Mouse (Mus musculus): ENCODE measurements at regions not wholly inside any gene's neighbourhood (a gene's known extent, or its start where the extent isn't known, plus 50 kb on each side); places are given as distances from the start of the nearest gene placed in this dataset.
"Not testable (repeated sequence)": the region's sequence is repeated elsewhere in the genome, so short reads cannot be mapped to it uniquely, and the experiment has no call there.

DNA sequence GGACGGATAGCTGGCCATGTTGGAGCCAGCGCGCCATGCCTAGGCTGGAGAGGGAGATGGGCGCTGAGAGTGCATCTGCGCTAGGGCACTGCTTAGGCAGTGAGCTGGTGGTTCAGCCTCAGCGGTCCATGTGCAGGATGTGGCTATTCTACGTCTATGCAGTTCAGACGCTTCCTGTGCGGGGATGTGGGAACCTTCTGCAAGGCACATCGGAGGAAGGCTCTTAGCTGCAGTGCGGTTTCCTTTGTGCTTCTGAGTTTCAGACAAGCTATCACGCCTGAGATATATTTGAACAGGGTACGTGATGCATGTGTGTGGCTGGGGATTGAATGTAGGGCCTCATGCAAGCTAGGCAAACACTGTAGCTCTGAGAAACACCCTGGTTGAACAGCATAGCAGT is 54.4 kb upstream of the Lrpprc start:
- no peak for DNase-seq

GRCm38 (mm10) chr17:84846141-84846540 is 55.6 kb upstream of the Lrpprc start:
- no peak for DNase-seq

DNA sequence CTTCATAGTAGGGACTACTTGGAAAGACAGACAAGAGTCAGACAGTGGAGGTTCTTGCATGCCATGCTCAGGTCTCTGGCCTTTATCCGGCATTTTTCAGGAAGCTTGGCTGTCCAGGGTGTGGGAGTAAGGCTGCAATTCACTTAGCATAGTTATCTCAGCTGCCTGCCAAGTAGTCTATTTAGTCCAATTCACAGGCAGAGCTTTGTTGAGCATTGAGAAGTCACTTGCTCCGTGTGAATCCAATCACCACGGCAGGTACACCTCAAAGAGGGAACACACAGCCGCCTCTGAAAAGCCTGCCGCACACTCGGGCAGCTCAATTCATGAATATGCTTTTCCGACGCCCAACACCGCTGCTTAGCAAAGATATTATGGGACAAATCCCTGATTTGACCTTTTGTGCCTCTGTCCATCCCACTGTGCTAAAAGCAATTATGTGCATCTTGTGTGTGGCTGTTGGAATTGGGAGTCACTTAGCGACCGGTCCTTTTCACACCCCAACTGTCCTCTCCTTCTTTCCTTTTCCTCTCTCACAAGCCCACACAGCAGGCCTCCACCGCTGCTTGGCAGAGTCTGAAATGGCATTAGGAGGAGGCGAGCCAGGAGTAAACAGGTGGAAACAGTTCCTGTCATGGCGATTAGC is 57.9 kb upstream of the Lrpprc start:
- DNase-seq = no peak

DNA sequence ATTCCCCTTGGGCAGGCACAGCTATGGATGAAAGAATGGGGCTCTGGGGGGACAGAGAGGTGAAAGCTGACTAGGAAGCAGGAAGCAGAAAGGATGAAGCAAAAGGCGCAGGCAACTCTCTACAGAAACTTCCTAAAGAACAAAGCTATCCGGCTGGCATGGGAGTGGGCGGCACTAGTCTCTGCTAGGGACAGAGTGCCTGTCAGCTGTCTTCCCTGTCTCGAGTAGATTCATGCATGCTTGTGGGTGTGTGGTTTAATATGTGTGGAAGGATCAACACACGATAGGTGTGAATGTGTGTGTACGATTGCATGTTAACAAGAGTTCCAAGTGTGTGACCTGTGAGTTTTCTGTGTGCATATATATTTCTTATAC is 58.4 kb upstream of the Lrpprc start:
- no peak for DNase-seq

DNA sequence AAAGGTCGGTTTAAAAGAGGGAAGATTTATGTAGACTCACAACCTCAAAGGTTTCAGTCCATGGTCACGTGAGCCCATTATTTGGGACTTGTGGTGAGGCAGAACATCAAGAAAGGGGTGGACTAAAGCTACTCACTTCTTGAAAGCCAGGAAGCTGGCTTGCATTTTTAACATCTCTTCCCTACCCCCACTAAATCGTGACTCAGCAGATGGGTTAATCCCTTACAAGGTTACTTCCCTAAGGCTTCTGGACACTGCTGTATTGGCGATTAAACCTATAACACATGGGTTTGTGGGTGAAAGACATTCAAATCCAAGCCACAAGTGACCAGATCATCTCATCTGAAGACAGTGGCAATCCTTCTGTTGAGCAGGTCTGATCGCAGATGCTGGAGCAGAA is 59.9 kb upstream of the Lrpprc start:
- DNase-seq = no peak

- no peak for DNase-seq
These were observed 60.3 kb upstream of the Lrpprc start for GRCm38 (mm10) chr17:84850893-84851292.

- DNase-seq = no peak
These were observed 66.4 kb upstream of the Lrpprc start for GRCm38 (mm10) chr17:84856971-84857370.

DNA sequence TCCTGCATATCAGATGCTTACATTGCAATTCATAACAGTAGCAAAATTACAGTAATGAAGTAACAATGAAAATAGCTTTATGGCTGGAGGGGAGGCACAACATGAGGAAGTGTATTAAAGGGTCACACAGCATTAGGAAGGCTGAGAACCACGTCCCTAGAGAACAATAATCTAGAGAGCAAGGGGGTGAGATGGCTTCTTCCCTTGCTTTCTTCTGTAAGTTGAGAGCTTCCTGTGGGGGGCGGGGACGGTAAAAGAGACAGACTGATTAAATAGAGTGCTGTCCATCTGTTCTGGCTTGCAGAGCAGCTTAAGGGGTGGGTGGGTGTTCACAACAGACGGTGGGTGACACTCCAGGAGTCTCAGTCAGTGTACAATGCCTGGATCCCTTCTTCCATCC is 68.2 kb upstream of the Lrpprc start:
- no peak for DNase-seq

- no peak for DNase-seq
These were observed 69.3 kb upstream of the Lrpprc start for GRCm38 (mm10) chr17:84859916-84860315.

DNA sequence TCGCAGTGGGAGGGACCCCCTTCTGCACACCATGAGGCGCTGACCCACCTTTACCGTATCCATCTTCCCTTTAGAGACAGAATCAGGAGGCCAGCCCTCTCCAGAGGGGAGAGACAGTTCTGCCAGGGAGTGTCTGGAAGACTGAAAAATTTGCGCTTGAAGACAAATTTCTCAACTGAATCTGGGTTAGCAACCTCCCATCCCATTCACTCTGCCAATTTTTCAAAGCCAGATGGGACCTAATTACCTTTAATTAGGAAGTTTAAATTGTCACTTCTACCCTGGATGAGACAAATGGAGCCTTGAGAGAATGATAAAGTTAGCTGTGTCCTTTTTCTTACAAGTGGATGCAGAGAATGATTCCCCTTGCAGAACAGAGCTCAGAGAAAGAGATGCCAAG is 70.2 kb upstream of the Lrpprc start:
- no peak for DNase-seq

DNA sequence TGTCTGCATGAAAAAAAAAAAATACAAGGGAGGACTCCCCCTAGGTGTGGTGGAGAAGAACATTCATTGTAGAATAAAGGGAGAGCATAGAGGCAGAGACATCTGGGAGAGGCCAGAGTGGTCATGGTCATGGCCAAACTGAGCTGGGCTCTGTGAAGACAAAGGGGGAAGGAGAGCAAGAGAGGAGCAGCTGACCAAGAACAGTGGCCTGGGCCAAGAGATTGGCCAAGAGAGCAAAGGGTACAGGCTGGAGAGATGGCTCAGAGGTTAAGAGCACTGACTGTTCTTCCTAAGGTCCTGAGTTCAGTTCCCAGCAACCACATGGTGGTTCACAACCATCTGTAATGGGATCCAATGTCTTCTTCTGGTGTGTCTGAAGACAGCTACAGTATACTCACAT is 73.6 kb upstream of the Lrpprc start:
- DNase-seq = not testable (repeated sequence)

DNA sequence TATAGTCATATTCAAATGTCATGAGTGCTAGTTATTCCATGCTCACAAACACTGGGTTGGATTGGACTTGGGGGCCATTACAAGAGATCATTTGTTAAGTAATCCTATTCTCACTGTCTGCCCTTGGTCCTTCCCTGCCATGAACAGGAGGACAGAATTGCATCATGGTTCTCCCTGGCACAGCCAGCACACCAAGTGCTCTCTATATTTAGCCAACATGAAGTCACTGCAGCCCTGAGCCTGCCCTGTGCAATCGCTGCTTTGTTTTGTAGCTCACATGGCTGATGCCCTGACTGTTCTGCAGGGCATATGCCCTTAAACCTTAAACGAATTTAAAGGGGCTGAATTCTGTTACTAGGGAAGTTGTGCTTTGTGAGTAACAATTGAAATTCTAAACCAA is 74.6 kb upstream of the Lrpprc start:
- peak; percentile 84 for DNase-seq

- no peak for DNase-seq
These were observed 75.0 kb upstream of the Lrpprc start for GRCm38 (mm10) chr17:84865566-84865965.

GRCm38 (mm10) chr17:84869074-84869722 is 78.6 kb upstream of the Lrpprc start:
- no peak for DNase-seq

GRCm38 (mm10) chr17:84873554-84873953 is 83.0 kb upstream of the Lrpprc start:
- DNase-seq = no peak

DNA sequence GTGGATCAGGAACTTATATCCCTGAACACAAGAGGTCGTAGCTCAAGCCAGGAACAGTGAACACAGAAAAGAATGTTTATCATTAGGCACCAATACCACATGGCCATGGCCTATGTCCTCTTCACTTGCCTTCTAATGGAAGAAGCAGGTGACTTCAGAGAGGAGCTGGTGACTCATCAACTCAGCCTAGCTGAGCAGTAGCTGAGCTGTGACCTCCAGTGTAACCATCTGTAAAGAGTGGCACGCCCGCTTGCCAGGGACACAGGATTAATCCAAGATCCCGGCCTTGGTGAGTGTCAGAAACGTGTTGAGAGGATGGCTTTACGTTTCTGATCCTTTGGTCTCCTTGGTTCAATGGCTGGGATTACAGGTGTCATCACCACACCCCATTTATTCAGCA is 82.0 kb upstream of the Ppm1b start:
- DNase-seq = no peak

DNA sequence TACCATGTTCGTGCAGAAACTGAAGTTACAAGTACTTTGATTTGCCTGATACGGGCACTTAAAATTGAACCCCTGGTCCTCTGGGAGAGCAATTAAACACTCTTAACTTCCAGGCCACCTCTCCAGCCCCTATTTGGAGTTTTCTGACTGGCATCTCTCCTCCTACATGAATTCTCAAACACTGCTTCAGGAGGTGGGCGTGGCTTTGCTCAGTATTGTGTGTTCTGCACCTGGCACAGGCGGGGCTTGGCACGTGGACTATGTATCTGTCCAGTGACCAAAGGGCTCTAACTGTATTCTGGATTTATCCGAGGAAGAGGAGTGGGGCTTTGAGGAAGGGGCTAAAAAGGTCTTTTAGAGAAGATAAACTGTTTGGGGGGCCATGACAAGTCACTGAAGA is 81.5 kb upstream of the Ppm1b start:
- no peak for DNase-seq

DNA sequence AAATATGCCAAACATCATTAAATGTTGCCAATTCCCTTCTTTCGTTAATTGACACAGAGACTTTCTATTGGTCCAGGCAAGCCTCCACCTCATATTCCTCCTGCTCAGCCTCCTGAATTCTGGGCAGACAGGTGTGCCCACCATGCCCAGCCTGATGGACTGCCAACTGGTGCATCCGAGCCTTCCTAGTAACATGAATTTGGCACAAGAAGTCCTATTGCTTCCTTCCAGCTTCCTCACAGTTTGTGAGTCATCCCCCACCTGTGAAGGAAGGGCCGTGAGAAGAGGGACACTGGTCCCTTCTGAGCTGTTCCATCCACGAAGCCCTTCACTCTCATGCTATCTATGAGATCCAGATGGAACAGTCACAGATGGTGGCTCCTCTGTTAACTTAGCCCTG is 80.5 kb upstream of the Ppm1b start:
- peak; percentile 80 for DNase-seq

DNA sequence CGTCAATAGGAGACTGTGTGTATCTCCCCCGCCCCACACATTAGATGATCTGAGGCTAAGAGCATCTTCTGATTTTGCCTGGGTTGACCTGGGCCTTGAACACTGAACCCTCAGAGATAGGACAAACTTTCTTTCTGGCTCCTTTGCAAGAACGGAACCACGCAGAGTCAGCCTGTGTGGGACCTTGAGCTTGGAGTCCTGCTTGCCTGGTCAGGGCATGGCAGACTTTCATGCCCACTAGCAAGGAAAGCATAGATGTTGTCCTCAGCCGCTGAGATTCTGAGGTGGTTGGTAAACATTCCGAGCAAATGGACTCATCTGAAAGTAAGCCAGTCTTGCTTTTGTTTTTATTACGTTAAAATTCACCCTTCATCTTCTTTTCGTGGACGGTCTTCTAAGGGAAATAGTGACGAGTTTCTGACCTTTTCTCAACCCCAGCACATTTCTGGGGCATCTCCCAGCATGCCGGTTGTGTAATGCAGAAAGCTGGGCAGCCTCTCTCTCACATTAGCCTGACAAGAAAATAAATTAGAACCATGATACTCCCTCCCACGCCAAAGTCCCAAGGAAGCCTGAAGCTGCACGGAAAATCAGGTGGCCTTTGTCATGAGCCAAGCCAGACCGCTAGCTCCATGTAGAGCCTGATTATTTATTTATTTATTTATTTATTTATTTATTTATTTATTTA is 79.2 kb upstream of the Ppm1b start:
- peak; percentile 77 for DNase-seq

DNA sequence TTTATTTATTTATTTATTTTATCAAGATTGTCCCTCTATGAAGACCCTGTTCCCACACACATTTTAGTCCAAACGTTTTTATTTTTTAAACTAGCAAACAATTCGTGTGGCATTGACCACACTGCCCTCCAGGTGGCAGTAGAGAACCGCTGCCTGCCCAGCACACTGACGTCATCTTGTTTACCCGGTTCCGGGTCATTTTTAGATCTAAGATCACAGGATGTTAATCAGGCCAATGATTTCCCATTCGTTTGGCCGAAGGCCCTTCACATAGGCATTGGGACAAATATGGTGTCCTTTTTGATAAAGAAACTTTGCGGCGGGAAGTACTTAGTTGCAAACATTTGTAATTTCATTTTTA is 78.7 kb upstream of the Ppm1b start:
- DNase-seq = peak; percentile 90

GRCm38 (mm10) chr17:84878316-84878715 is 78.2 kb upstream of the Ppm1b start:
- no peak for DNase-seq

- no peak for DNase-seq
These were observed 77.4 kb upstream of the Ppm1b start for GRCm38 (mm10) chr17:84879146-84879545.

- DNase-seq = no peak
These were observed 75.6 kb upstream of the Ppm1b start for GRCm38 (mm10) chr17:84880946-84881345.

GRCm38 (mm10) chr17:84888525-84888924 is 68.0 kb upstream of the Ppm1b start:
- no peak for DNase-seq
